Mouse (Mus musculus) spleen, adult 2 months (tissue): ENCODE measurements around the gene Cep250.

ENCODE experiments used
- CTCF ChIP-seq: fragments of 200-500 bp; IDR thresholded peaks from 2 replicates; pipeline ENCODE4 v1.5.1; 2011; ENCODE audit warnings: mild to moderate bottlenecking, inconsistent platforms; ENCODE audit not compliant: insufficient read depth, insufficient read length, insufficient replicate concordance; ENCODE audit errors: extremely low read depth
- POLR2A ChIP-seq: fragments of 200-500 bp; IDR thresholded peaks from 2 replicates; pipeline ENCODE4 v1.6.1; 2011; ENCODE audit warnings: low read depth, low read length, inconsistent platforms

GRCm38 (mm10) chr2:155923143-155923542, 33.1 kb upstream of the Cep250 start:
- TF ChIP-seq CTCF = no peak
- TF ChIP-seq POLR2A = no peak
